Mouse (Mus musculus) heart, adult 18-20 months (tissue): Measurements from ENCODE around the gene Gm6460. TPM values are rescaled to one million over a fixed set of nuclear protein-coding genes. Genes with fewer than 3 reads are reported as not detected.
"Not testable (repeated sequence)": the region's sequence is repeated elsewhere in the genome, so short reads cannot be mapped to it uniquely, and the experiment has no call there.

Source experiments
- DNase-seq, 2 experiments: peaks; one replicate each; pipeline ENCODE4 v3.0.0; 2021 to 2022; ENCODE audit warnings: mixed read lengths in 1 of 2
- long read RNA-seq, 2 experiments: library from polyadenylated mRNA; stranded (forward); transcript quantifications; one replicate each; pipeline ENCODE4 v2.0.0; 2021
- total RNA-seq, 2 experiments: library from RNA; stranded (reverse); gene quantifications; 2 replicates each; pipeline ENCODE4 v1.2.3; 2021

Gene Gm6460
- not detected for total RNA-seq
- long read RNA-seq, experiment 1 = 0 reads
- long read RNA-seq, experiment 2 = 0 reads

GRCm38 (mm10) chr5:11594613-11595012 is at the start of gene Gm6460:
Gene Gm6460, plus strand, starts transcription at chr5:11594913.
- DNase-seq = not testable (repeated sequence)

Other genes starting within 250 kb of the Gm6460 start
- not detected for gene Gm8897, start 178.5 kb upstream of the Gm6460 start, total RNA-seq
- not detected for gene Gm8906, start 92.2 kb upstream of the Gm6460 start, total RNA-seq
- not detected for gene Gm8922, start 87.0 kb downstream of the Gm6460 start, total RNA-seq
- not detected for gene Gm8926, start 175.6 kb downstream of the Gm6460 start, total RNA-seq